Mouse (Mus musculus) brown adipose tissue, adult 24 weeks (tissue): ENCODE measurements around the gene Atp5f1. TPM values are rescaled to one million over a fixed set of nuclear protein-coding genes. Genes with fewer than 3 reads are reported as not detected.
"Not testable (repeated sequence)": the region's sequence is repeated elsewhere in the genome, so short reads cannot be mapped to it uniquely, and the experiment has no call there.

ENCODE experiments used
- H3K27ac ChIP-seq: fragments of 200-500 bp; replicated peaks from 2 replicates; pipeline ENCODE4 v1.5.1; 2012; ENCODE audit warnings: low read depth, mild to moderate bottlenecking, low read length
- H3K4me1 ChIP-seq: fragments of 200-500 bp; 2 replicates; pipeline ENCODE4 v1.6.1; 2012; ENCODE audit warnings: low read length, mixed read lengths; ENCODE audit not compliant: control insufficient read depth, insufficient read depth, insufficient read length
- H3K4me3 ChIP-seq: fragments of 200-500 bp; 2 replicates; pipeline ENCODE4 v1.5.1; 2012; ENCODE audit warnings: low read depth, mild to moderate bottlenecking, low read length, moderate library complexity; ENCODE audit not compliant: insufficient read depth
- polyA plus RNA-seq: library from polyadenylated mRNA; stranded (reverse); fragments of >200 nt; gene quantifications from 2 replicates; pipeline ENCODE4 v1.2.4, GENCODE M21; 2012; ENCODE audit not compliant: missing spikeins, insufficient read depth, insufficient read length

The Atp5f1 gene
- polyA plus RNA-seq, 1 experiment, result 2,018 TPM

- Histone ChIP-seq H3K4me1 (peaks cover 8% of the 10 kb centered on the region; the same call in 1 of the 2 replicates), H3K4me3 (no peak overlapping the region), H3K27ac (no peak overlapping the region)
Observed at GRCm38 (mm10) chr3:105957235-105957634, 2.7 kb downstream of the Atp5f1 start.

DNA sequence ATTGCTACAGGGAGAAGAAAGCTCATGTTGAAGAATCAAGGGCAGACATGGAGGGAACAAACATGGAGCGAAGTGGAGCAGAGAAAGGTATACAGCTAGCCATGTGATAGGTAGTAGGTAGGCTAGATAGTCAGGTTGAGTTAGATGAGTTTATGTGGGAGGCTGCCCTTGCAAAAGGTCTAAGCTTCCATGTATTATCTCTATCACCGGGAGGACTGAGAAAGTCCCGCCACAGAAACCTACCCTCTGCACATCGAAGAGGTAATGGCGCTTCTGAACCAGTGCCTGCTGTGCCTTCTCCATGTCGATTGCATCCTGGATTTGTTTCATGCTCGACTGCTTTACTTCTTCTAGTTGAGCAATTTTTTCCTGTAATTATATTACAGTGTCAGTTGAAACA is 8.6 kb downstream of the Atp5f1 start:
- Histone ChIP-seq H3K4me1 (no peaks in the 10 kb centered on the region), H3K4me3 (no peak overlapping the region), H3K27ac (no peak overlapping the region)

GRCm38 (mm10) chr3:105936111-105936510 is 23.8 kb downstream of the Atp5f1 start:
- Histone ChIP-seq H3K4me3 (no peak overlapping the region), H3K4me1 (no peaks in the 10 kb centered on the region), H3K27ac (no peak overlapping the region)

DNA sequence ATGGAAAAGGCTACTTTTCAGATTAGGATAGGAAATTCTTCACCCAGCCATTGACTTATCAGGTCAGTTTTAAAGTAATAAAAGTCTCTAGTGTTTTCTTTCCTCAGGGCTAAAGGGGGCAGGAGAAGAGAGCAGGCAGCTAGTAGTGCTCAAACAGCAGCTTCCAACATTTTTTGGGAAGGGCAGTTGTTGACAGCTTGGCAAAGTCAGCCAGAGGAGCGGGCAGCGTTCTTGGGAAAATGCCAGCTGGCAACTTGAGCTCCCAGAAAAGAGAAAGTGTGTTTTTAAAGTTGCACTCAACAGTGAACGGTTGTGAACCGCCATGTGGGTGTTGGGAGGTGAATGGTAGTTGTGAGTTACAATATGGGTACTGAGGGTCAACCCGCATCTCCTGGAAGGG is 24.9 kb downstream of the Atp5f1 start:
- Histone ChIP-seq H3K27ac (no peak overlapping the region), H3K4me3 (no peak overlapping the region), H3K4me1 (no peaks in the 10 kb centered on the region)

DNA sequence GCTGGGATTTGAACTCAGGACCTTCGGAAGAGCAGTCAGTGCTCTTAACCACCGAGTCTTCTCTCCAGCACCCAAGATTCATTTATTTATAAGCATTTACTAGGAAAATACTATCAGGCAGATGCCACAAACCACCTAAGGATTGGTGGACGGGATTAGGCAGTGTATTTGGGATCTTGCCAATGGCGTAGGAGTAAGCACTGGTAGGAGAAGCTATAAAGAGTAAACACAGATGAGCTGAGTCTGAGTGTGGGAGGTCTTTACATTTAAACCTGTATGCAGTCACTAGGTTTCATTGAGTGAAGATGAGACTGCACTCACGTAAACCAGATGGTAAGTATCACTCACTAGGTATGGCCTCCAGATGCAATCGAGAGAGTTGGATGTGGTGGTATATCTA is 26.0 kb downstream of the Atp5f1 start:
- H3K27ac ChIP-seq, result no peak overlapping the region
- H3K4me1 ChIP-seq, result no peaks in the 10 kb centered on the region
- no peak overlapping the region for H3K4me3 ChIP-seq

DNA sequence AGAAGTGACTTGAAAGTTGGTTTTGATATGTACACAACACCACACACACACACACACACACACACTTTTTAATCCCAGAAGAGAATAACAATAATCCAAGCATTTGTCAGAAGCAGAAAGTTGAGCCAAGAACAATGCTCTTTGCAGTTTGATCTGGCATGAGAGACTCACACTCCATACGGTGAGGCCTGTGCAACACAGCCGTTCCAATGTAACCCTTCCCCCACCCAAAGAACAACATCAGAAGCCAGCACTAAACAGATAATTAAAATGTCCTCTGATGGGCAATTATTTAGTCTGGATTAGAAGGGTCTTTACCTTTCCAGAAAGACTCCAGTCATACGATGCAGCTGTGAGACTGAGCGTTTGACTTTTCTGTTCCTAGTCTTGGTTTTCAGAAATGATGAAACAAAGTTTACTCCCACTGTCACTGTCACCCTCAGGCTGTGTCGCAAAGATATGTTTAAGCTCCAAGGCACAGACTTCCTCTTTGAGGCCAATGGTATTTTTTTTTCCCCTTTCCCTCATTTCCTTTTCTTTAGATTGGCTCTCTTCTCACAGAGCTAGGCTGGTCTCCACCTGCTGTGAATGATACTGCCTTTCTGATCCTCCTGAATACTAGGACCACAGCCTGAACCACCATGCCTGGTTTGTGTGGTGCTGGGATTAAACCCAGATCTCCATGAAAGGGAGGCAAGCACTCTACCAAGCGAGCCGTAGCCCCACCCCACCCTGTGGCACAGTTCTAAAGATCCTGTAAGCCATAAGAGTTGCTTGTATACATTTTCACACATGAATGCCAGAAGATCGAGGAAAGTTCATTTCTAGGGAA is 27.4 kb downstream of the Atp5f1 start, which contains the start of gene I830077J02Rik:
I830077J02Rik (minus strand) TSS at position 425 of the 832 bp plus-strand sequence.
- no peak within 1 kb of the TSS for H3K27ac ChIP-seq
- H3K4me3 ChIP-seq, result peak within 1 kb of the TSS; percentile 22; the same call in 1 of the 2 replicates
- no peaks in the 10 kb centered on the region for H3K4me1 ChIP-seq

DNA sequence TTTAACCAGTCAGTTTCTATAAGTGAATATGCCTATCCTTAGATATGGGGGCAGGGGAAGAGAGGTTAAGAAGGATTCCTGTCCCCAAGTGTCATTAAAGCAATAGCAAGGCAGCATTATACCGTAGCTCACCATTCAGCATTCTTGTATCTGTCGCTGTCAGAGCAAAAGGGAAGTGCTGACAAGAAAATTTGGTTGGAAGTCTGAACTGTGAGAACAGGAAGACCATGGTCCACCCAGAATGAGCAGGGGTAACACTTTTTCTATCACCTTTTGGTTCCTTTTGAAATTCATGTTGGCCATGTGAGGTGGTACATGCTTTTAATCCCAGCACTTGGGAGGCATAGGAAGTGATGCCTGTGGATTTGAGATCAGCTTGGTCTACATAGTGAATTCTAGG is 28.8 kb downstream of the Atp5f1 start:
- Histone ChIP-seq H3K27ac (no peak overlapping the region), H3K4me1 (no peaks in the 10 kb centered on the region), H3K4me3 (no peak overlapping the region)

DNA sequence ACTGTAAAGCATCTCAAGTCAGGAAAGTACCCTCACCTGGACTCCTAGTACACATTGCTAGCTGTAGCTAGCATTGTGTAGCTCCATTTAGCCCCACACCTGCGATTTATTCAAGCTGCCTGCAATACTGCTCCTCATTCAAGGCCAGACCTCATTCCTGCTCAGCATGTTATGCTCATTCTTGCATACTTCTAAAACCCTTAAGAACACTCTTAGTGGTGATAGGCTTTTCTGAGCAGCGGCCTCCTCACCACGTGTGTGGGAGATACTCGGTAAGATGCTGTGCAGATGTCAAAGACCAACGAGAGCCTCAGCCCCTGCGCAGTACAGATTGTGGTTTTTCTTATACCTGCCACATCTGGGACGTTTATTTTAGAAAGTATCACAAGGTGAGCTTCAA is 30.1 kb downstream of the Atp5f1 start:
- no peak overlapping the region for H3K27ac ChIP-seq
- H3K4me1 ChIP-seq, result no peaks in the 10 kb centered on the region
- H3K4me3 ChIP-seq, result no peak overlapping the region

GRCm38 (mm10) chr3:105928781-105929180 is 31.1 kb downstream of the Atp5f1 start:
- Histone ChIP-seq H3K4me1 (no peaks in the 10 kb centered on the region), H3K27ac (no peak overlapping the region), H3K4me3 (no peak overlapping the region)

- no peak overlapping the region for H3K27ac ChIP-seq
- H3K4me3 ChIP-seq, result no peak overlapping the region
- H3K4me1 ChIP-seq, result no peaks in the 10 kb centered on the region
Observed at GRCm38 (mm10) chr3:105928195-105928569, 31.7 kb downstream of the Atp5f1 start.

GRCm38 (mm10) chr3:105927561-105928194 is 32.2 kb downstream of the Atp5f1 start:
- no peak overlapping the region for H3K4me3 ChIP-seq

DNA sequence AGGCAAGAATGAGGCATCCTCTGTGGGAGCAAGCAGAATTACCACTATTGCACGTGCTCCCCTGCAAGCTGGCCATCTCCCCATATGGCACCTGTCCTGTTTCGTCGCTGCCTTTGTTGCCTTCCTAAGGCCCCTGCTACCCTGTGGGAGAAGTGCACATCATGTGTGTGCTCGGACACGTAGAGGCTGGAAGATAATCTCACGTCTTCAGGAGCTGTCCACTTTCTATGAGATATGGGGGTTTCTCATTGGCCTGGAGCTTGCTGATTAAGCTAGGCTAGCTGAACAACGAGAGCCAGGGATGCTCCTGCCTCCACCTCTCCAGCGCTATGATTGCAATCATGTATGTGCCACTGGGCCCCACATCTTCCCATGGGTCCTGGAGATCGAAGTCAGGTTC is 35.3 kb downstream of the Atp5f1 start:
- no peak overlapping the region for H3K27ac ChIP-seq
- H3K4me3 ChIP-seq, result no peak overlapping the region
- no peaks in the 10 kb centered on the region for H3K4me1 ChIP-seq

More at GRCm38 (mm10) chr3:105927561-105928194, 32.2 kb downstream of the Atp5f1 start:
- H3K27ac ChIP-seq, result no peak overlapping the region
- no peaks in the 10 kb centered on the region for H3K4me1 ChIP-seq

DNA sequence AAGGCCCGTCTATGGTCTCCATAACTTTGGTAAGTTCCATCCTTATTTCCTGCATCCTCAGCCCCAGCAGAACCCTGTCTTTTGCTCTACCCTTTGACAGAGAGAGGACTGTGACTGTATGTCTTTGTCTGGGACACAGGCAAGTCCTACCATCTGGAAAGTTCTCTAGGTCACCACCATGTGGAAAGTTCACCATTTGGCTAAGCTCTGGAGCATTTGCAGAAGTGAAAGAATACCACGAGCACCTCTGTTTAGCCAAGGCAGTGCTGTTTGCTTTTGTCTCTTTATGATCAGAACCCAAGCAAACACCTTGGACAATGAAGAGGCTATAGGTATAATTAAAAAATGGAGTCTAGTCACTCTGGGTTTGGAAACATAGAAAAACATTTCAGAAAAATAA is 37.9 kb downstream of the Atp5f1 start:
- H3K4me3 ChIP-seq, result no peak overlapping the region
- no peak overlapping the region for H3K27ac ChIP-seq
- peaks cover 2% of the 10 kb centered on the region; the same call in 1 of the 2 replicates for H3K4me1 ChIP-seq

DNA sequence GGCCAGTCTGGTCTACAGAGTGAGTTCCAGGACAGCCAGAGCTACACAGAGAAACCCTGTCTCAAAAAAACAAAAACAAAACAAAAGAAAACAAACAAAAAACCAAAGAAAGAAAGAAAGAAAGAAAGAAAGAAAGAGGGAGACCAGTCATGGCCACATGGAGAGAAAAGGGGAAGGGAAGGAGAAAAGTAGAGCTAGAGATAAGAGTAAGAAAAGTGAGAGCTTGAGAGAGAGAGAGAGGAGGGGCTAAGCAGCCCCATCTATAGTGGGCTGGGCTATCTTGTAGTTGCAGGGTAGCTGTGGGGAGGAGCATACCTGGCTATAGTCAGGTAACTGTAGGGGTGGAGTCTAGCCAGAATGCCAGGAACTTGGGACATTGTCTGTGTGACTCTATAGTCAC is 39.2 kb downstream of the Atp5f1 start:
- not testable (repeated sequence) for H3K4me1 ChIP-seq, H3K27ac ChIP-seq, H3K4me3 ChIP-seq

GRCm38 (mm10) chr3:105918355-105918745 is 41.5 kb downstream of the Atp5f1 start:
- H3K4me1 ChIP-seq, result peaks cover 2% of the 10 kb centered on the region; the same call in 1 of the 2 replicates
- H3K4me3 ChIP-seq, result no peak overlapping the region

More at GRCm38 (mm10) chr3:105918355-105918745, 41.5 kb downstream of the Atp5f1 start:
- no peak overlapping the region for H3K27ac ChIP-seq
